Mouse (Mus musculus) midbrain, embryonic 15.5 days (tissue): ENCODE measurements at regions not wholly inside any gene's neighbourhood (a gene's known extent, or its start where the extent isn't known, plus 50 kb on each side); places are given as distances from the start of the nearest gene placed in this dataset.

ENCODE experiments used
- ATAC-seq: fragments of 200-750 bp; cut with Nextera tagmentation; replicated peaks from 2 replicates; pipeline ENCODE4 v1.8.0; 2017; ENCODE audit warnings: moderate TSS enrichment
- H3K27ac ChIP-seq: fragments of 300-500 bp; sonication (generic); 2 replicates; pipeline ENCODE4 v1.5.1; 2015; ENCODE audit warnings: mild to moderate bottlenecking, inconsistent platforms
- H3K27me3 ChIP-seq: fragments of 300-500 bp; sonication (generic); replicated peaks from 2 replicates; pipeline ENCODE4 v1.6.1; 2015; ENCODE audit warnings: inconsistent platforms
- H3K36me3 ChIP-seq: fragments of 300-500 bp; sonication (generic); replicated peaks from 2 replicates; pipeline ENCODE4 v1.6.1; 2015; ENCODE audit warnings: inconsistent platforms
- H3K4me1 ChIP-seq: fragments of 300-500 bp; sonication (generic); 2 replicates; pipeline ENCODE4 v1.6.1; 2015; ENCODE audit warnings: inconsistent platforms
- H3K4me2 ChIP-seq: fragments of 300-500 bp; sonication (generic); 2 replicates; pipeline ENCODE4 v1.6.1; 2015; ENCODE audit warnings: inconsistent platforms, mild to moderate bottlenecking, moderate library complexity
- H3K4me3 ChIP-seq: fragments of 300-500 bp; sonication (generic); 2 replicates; pipeline ENCODE4 v1.5.1; 2015; ENCODE audit warnings: mild to moderate bottlenecking, inconsistent platforms
- H3K9ac ChIP-seq: fragments of 300-500 bp; sonication (generic); 2 replicates; pipeline ENCODE4 v1.6.1; 2015; ENCODE audit warnings: mild to moderate bottlenecking, inconsistent platforms
- H3K9me3 ChIP-seq: fragments of 300-500 bp; sonication (generic); 2 replicates; pipeline ENCODE4 v1.6.1; 2016; ENCODE audit warnings: inconsistent platforms
- WGBS: fragments of 180-500 bp; shearing (Covaris S2); methylation state at CpG from one replicate; pipeline ENCODE4 v1.1.7; 2015; ENCODE audit warnings: mixed read lengths; 5-methylcytosine and 5-hydroxymethylcytosine counted together

DNA sequence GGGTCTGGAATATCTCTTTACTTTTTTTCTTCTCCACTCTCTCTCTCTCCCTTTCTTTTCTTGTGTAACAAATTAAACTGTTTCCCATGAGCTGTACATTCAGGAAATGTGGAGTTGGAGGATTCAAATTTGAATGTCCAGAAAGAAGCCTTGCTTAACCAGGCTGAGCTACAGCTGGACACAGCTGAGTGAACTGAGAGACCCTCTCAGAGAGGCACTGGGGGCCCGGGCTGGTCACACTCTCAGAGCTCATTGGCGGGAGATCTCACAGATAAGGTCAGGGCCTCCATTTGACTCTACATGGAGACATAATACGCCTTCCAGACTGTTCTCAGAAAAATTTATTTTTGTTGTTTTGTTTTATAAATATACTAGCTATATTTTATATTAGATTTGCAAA is 49.9 kb upstream of the Frem1 start:
- H3K9me3 ChIP-seq: no peaks in the 10 kb centered on the region
- H3K27me3 ChIP-seq: no peaks in the 10 kb centered on the region
- no peaks in the 10 kb centered on the region for H3K4me1 ChIP-seq
- H3K27ac ChIP-seq: no peak overlapping the region
- H3K4me3 ChIP-seq: no peak overlapping the region
- no peak overlapping the region for H3K4me2 ChIP-seq
- ATAC-seq: no peak
- 74% methylated on average over 3 of the region's 3 CpGs for WGBS
- no peaks in the 10 kb centered on the region for H3K36me3 ChIP-seq
- H3K9ac ChIP-seq: no peak overlapping the region
